Comparison of ENCODE assay signal across 12 mouse cellular contexts in genomic region chr11:12812021-12812420, GRCm38 (mm10).
"Had no signal": no experiment of that assay in that cellular context is flagged by ENCODE, and none has a peak within 500 bp of the region (broad histone marks: within the 10 kb centered on the region; RNA-seq: fewer than 3 reads in every experiment).

No protein-coding gene starts in this region.

- H3K36me3 ChIP-seq: midbrain, embryonic 10.5 days; midbrain, embryonic 12.5 days; neural tube, embryonic 12.5 days had no signal

- H3K27ac ChIP-seq: midbrain, embryonic 12.5 days; neural tube, embryonic 12.5 days had no signal

- H3K4me3 ChIP-seq: midbrain, embryonic 10.5 days; midbrain, embryonic 12.5 days; neural tube, embryonic 12.5 days had no signal

- H3K4me2 ChIP-seq: midbrain, embryonic 12.5 days; neural tube, embryonic 12.5 days had no signal

- DNase-seq: lung, adult 18-20 months; lung, embryonic 14.5 days; lung, postnatal 10 days; lung, postnatal 4 days; midbrain, embryonic 14.5 days; right cerebral cortex, postnatal 14 days; thymus, adult 18-20 months; thymus, postnatal 14 days; thymus, postnatal 36 days had no signal

- H3K9me3 ChIP-seq: midbrain, embryonic 10.5 days; midbrain, embryonic 12.5 days; neural tube, embryonic 12.5 days had no signal

- H3K27me3 ChIP-seq: midbrain, embryonic 12.5 days; neural tube, embryonic 12.5 days had no signal

- H3K9ac ChIP-seq: lung, embryonic 14.5 days; midbrain, embryonic 12.5 days; neural tube, embryonic 12.5 days had no signal
